Mouse (Mus musculus) cerebellum, adult 18-20 months (tissue): ENCODE measurements around the gene Pde3b.
"Not testable (repeated sequence)": the region's sequence is repeated elsewhere in the genome, so short reads cannot be mapped to it uniquely, and the experiment has no call there.

Source experiments
- DNase-seq, 2 experiments: peaks; one replicate each; pipeline ENCODE4 v3.0.0; 2021

Pde3b gene

DNA sequence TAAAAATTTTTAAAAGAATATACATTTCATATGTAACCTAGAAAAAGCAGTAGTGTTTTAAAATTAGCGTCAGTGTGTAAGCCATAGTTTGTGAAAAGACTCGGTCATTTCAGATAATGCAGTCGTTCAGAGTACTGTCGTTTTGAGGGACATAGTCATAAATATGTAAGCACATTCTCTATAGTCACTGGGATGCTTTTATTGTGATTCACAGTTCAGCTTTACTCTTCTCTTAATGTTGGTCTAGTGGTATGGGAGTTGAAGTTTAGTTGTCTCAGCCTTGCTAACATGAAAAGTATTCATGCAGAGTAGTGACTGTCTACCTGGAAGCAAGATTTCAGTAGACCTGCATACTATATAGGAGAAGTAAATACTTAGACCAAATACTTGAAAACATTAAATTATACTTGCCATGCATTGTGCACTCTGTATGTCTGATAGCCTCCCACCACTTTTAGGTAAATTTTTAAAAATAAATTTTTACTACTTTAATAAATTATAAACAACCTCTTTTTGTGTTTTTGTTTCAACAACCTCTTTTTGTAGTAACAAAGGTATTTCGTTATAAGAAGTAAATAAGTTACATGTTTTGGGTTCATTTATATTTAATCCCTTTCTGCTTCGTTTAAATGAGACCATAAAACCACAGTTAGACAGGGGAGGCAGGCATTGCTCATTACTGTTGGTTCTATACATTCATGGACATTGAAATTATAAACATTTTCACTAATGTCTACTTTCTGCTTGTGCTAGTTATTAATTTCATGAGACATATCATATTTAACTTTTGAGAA, 65.3 kb downstream of the Pde3b start:
- no peak for DNase-seq

GRCm38 (mm10) chr7:114481008-114481407, 65.9 kb downstream of the Pde3b start:
- no peak for DNase-seq

DNA sequence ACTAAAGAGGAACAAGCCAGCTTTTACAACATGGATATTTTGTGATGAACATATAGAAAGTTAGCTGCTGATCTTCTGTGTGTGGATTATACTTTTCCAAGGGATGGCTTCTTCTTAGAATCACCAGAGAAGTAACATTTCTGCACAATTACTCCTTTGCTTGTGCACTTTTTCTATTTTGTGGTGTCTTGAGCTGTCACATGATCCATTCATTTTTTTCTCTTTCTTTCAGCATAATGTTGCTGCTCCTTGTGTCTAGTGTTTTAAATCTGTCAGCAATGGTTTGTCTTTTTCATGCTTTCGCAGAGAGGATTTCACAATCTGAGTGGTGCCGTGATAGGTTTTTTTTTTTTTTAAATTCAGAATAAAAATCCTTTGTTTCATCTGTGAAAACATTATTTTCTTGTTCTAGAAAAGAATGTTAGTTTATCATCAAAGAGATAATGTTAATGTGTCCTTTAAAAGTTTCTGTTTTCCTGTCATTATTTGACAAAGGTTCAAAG, 66.4 kb downstream of the Pde3b start:
- no peak for DNase-seq

- no peak for DNase-seq
Observed at GRCm38 (mm10) chr7:114492540-114492939, 77.5 kb downstream of the Pde3b start.

GRCm38 (mm10) chr7:114494033-114494432, 79.0 kb downstream of the Pde3b start:
- no peak for DNase-seq

GRCm38 (mm10) chr7:114499293-114499692, 84.2 kb downstream of the Pde3b start:
- DNase-seq, result no peak

GRCm38 (mm10) chr7:114508879-114509278, 93.8 kb downstream of the Pde3b start:
- DNase-seq, result no peak

DNA sequence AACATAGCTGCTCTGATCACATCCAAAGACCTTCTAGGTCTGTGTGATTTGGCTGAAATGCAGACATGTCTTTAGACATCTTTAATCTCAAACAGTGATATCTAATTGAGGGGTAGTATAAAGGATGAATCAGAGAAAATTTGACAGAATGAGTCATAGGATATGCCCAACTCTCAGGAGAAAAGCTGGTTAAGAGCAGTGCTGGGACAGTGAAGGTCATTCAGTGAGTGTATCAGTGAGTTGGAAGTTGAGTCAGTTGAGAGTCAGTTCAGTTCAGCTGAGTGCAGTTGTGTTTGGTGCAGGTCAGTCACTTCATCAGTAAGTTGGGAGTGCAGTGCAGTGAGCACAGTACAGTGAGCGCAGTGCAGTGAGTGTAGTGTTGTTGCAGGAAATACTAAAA, 105.0 kb downstream of the Pde3b start:
- DNase-seq, result no peak

DNA sequence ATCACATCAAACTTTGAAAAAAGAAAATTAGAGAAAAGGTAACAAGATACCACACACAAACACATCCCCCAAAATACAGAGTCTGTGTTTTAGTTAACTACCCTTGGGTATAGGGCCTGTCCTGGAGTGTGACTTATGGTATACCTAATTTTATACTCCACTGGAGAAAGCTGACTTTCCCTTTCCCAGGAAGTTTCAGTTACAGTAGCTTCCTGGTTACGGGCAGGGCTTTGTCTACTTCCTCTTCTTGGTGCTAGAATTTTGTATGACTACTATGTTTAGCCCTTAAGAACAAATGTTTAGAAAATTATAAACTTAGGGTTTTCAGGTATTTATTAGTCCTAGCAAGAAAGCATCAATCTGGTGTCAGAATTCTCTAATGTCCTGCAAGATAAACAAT, 111.2 kb downstream of the Pde3b start:
- no peak for DNase-seq

DNA sequence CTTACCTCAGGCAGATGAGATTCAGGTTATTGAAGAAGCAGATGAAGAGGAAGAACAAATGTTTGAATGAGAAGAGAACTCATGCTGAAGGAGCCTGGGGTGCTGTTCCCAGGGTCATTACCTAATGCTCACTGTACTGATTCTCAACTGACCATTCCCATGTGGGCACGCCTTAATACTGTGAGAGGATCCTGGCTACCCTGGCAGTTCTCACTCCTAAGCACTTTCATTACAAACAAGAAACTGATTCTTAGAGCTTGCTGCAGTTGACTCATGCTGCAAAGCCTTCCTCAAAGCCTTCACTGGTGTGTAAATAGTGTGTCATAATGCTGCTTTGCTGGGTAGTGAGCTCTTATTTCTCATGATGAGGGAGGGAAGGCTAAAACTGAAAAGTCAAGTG, 121.1 kb downstream of the Pde3b start:
- no peak for DNase-seq

DNA sequence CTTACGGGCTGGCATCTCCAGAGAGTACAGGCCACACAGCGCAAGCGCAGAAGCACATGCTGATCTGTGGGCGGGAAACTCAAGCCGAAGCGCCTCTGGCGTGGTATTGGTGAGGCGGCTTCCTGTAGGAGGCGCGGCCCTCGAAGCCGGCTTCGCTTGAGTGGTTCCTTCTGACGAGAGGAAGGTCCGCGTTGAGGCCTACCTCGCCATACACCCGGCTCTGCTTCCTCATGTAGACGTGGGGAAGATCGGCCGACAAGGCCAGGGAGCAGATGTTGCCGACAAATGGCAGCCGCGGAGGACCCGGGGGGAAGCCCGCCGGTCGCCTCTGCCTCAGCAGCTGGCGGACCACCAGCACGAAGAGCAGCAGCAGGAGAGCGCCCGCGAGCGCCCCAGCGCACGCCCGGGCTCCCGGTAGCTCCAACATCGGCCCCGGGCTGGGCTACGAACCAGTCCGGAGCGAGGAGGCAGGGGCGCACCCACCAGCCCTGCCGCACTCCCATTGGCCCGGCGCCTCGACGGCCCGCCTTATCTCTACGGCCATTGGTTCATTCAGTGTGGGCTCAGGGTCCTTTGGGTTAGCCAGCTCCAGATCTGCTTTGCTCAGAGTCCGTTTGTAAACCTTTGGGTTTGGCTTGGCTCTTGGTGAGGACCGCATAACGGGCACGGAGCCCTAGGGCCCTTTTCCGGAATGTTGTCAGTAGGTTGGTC, 147.6 kb downstream of the Pde3b start, which contains the start of gene Cyp2r1:
Gene Cyp2r1 (minus strand): TSS at position 442 of the 711 bp plus-strand sequence.
- peak; percentile 72 to 77 for DNase-seq

DNA sequence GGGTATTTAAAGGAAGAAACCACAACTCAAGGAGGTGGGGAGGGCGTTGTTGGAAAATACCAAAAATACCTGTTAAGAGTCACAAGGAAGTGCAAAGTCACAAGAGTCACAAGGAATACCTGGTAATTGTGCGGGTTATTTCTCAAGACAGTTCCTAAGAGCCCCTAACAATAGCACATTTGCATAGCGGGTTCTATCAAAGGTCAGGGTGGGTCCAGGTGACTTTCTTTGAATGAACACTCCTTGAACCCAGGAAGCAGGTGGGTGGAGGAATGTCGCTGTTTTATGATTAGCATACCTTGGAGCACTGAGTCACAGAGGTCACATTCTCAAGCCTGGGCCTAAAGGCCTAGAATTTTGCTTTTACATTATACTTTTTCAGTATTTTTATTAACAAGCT, 158.8 kb downstream of the Pde3b start:
- not testable (repeated sequence) for DNase-seq

GRCm38 (mm10) chr7:114576931-114577330, 161.8 kb downstream of the Pde3b start:
- DNase-seq, result no peak

DNA sequence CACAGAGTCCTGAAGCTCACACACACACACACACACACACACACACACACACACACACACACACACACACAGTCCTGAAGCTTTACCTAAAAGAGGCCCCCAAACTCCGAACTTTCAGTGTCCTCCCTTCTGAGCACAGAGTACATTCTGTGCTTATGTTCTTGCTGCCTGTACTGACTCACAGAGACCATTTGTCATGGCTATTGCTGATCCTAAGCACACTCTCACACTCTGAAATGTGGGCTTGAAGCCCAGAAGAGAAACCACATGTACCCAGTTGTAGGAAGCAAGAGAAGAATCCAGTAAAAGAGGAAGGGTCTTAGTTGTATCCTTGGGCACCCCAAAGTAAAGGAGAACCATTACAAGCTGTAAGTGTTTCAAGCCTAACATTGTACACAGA, 162.6 kb downstream of the Pde3b start:
- DNase-seq, result no peak

DNA sequence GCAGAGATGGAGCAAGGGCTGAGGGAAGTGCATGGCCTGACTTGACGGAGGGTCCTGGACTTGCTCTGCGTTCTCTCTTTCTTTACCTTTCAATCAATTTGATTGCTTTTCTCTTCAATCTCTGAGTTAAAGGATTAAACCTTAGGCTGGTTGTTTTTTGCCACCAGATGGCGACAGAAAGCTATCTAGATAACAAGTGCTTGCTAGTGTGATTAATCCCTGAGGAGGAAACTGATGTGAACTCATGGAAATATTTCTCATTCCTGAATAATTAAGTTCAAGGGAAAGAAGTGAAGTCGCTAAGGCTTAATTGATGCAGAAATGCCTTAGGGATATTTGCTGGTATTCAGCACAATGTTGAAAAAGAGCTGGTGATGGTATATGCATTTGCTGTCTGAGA, 165.3 kb downstream of the Pde3b start:
- DNase-seq, result peak; percentile 54 to 55

DNA sequence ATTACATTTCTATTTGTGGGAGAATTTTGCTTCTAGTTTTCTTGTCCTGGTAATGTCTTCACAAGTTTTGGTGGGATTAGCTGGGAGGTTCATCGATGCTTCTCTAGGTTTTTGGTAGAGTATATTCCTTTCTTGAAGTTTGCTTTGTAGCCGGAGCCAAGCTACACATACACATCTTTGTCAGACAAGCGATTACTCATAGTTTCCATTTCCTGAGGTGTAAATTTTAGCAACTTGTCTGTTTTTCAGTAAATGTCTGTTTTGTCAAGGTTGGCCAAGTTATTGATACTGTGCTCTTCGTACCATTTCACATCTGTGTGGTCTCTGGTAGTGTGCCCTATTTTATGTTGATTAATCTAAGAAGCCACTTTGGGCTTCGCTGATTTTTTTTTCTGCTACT, 166.1 kb downstream of the Pde3b start:
- DNase-seq, result no peak

DNA sequence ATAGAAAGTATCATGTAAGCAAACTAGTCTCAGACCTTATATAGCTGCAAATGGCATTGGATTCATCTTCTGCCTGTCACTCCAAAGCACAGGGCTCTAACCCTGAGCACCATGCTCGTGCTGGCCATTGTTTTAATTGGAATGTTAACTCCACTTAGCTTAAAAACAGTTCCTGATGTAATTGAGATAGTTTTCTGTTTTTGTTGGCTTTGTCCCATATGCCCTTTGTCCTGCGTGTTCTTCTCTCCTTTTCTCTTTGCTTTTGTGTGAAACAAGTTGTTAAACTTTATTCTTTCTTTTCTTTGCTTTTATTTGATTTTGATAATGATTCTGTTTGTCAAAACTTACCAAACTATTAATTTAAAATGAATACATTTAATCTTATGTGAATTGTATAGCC, 167.4 kb downstream of the Pde3b start:
- DNase-seq, result no peak
